Mouse (Mus musculus) embryonic facial prominence, embryonic 11.5 days (tissue): ENCODE results near the gene Pxmp4. TPM values are rescaled to one million over a fixed set of nuclear protein-coding genes. Genes with fewer than 3 reads are reported as not detected.

Experiments
- ATAC-seq: fragments of 200-750 bp; cut with Nextera tagmentation; replicated peaks from 2 replicates; pipeline ENCODE4 v1.8.0; 2017; ENCODE audit warnings: low read depth; ENCODE audit not compliant: insufficient number of reproducible peaks, low FRiP score, low TSS enrichment
- DNase-seq: peaks from one replicate; pipeline ENCODE4 v3.0.0-alpha.2; 2015; ENCODE audit warnings: low spot score
- H3K27ac ChIP-seq: fragments of 300-500 bp; sonication (generic); replicated peaks from 2 replicates; pipeline ENCODE4 v1.5.1; 2014; ENCODE audit warnings: mild to moderate bottlenecking, low read depth, low read length, control low read depth
- H3K27me3 ChIP-seq: fragments of 300-500 bp; sonication (generic); 2 replicates; pipeline ENCODE4 v1.6.1; 2014; ENCODE audit warnings: mild to moderate bottlenecking, low read length, moderate library complexity, mixed read lengths; ENCODE audit not compliant: control insufficient read depth, insufficient read depth
- H3K36me3 ChIP-seq: fragments of 300-500 bp; sonication (generic); replicated peaks from 2 replicates; pipeline ENCODE4 v1.6.1; 2014; ENCODE audit warnings: low read depth, mild to moderate bottlenecking, low read length, moderate library complexity, mixed read lengths; ENCODE audit not compliant: control insufficient read depth, insufficient read depth
- H3K4me1 ChIP-seq: fragments of 300-500 bp; sonication (generic); 2 replicates; pipeline ENCODE4 v1.6.1; 2014; ENCODE audit warnings: low read length, mixed read lengths; ENCODE audit not compliant: control insufficient read depth, insufficient read depth
- H3K4me2 ChIP-seq: fragments of 300-500 bp; sonication (generic); 2 replicates; pipeline ENCODE4 v1.6.1; 2014; ENCODE audit warnings: low read depth, mild to moderate bottlenecking, control low read depth, low read length, moderate library complexity
- H3K4me3 ChIP-seq: fragments of 300-500 bp; sonication (generic); 2 replicates; pipeline ENCODE4 v1.5.1; 2014; ENCODE audit warnings: low read depth, low read length, control low read depth
- H3K9ac ChIP-seq: fragments of 300-500 bp; sonication (generic); replicated peaks from 2 replicates; pipeline ENCODE4 v1.6.1; 2014; ENCODE audit warnings: mild to moderate bottlenecking, control low read depth, low read length
- H3K9me3 ChIP-seq: fragments of 300-500 bp; sonication (generic); replicated peaks from 2 replicates; pipeline ENCODE4 v1.6.1; 2016; ENCODE audit warnings: mild to moderate bottlenecking, low read length, inconsistent platforms, mixed read lengths; ENCODE audit not compliant: control insufficient read depth
- WGBS: fragments of 180-500 bp; shearing (Covaris S2); extraction: QIAGEN DNeasy Blood & Tissue Kit; methylation state at CpG from one replicate; pipeline ENCODE4 v1.1.7; 2014; 5-methylcytosine and 5-hydroxymethylcytosine counted together
- polyA plus RNA-seq: library from polyadenylated mRNA; unstranded; fragments of >200 nt; fragmentation: Nextera tagmentation; extraction: Ambion mirVana; gene quantifications from 2 replicates; pipeline ENCODE4 v1.2.1, GENCODE M21; 2014

Pxmp4 gene
- polyA plus RNA-seq, 1 experiment from 2014 or later: 13.6 TPM

DNA sequence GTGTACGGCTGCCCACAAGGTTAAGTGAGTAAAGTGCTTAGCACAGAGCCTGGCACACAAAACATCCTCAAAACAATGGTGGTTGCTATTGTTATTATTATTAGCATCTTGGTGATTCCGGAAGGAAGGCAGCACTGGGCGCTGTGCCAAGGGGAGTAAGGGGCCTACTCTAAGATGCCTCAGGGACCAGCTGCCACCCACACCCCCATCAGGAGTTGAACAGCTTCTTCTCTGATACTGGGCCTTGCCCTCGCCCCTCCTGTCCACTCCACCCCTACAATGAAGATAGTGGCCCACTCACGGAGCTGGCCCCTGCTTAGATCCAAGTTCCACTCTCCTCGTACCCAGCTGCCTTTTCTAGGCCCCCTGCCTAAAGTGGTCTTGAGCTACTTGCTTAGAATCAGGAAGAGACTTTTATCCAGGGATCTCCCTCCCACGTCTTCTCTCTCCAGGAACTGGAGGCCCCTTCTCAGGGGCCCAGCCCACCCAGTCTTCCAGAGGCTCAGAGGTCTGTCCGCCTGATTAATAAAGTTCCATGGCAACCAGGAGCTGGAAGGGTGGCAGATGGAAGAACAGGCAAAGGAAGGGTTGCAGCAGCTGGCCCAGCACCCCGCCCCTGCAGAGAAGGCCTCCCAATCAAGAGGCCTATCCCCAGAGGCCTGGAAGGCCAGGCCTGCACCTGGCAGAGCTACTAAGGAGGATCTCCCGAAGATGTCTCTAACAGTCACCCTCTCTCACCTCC, 35.0 kb downstream of the Pxmp4 start:
- peak; percentile 35 for DNase-seq
- 0 out of 2 replicates have a peak, but pooled peaks cover 4% of the 10 kb centered on the region for H3K36me3 ChIP-seq
- peaks cover 11% of the 10 kb centered on the region for H3K4me1 ChIP-seq
- ATAC-seq: 0 out of 2 replicates have a peak, but pooled peaks have one; percentile 11
- peak overlapping the region; percentile 86 for H3K4me3 ChIP-seq
- no peaks in the 10 kb centered on the region for H3K9me3 ChIP-seq
- peak overlapping the region; percentile 83 for H3K4me2 ChIP-seq
- 28% methylated on average over 10 of the region's 10 CpGs for WGBS
- H3K27ac ChIP-seq: peak overlapping the region; percentile 87
- no peaks in the 10 kb centered on the region for H3K27me3 ChIP-seq
- peak overlapping the region; percentile 89 for H3K9ac ChIP-seq

DNA sequence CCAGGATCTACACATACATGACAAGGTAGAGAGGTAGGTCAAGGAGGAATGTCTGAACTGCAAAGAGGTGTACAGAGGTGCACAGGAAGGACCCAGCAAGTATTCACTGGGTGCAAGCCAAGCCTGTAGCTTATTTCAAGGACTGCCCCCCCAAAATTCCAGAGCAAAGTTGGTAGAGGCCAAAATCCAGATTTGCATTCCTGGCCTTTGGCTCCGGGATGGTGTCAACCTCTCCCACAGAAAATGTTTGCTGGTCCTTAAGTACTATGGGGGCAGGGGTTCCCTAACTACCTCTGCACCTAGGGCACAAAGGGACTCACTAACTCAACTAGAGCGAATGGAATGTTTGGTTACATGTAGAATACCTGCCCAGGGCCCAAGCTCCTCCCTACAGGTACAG, 35.7 kb downstream of the Pxmp4 start:
- no peaks in the 10 kb centered on the region for H3K9me3 ChIP-seq
- H3K27me3 ChIP-seq: no peaks in the 10 kb centered on the region
- H3K9ac ChIP-seq: peak overlapping the region; percentile 89
- H3K4me1 ChIP-seq: peaks cover 11% of the 10 kb centered on the region
- H3K4me3 ChIP-seq: peak overlapping the region; percentile 86
- H3K4me2 ChIP-seq: peak overlapping the region; percentile 83
- H3K36me3 ChIP-seq: peaks cover 5% of the 10 kb centered on the region; the same call in 1 of the 2 replicates
- DNase-seq: no peak
- ATAC-seq: no peak
- H3K27ac ChIP-seq: peak overlapping the region; percentile 87; the same call in 1 of the 2 replicates
- 78% methylated on average over 2 of the region's 2 CpGs for WGBS

DNA sequence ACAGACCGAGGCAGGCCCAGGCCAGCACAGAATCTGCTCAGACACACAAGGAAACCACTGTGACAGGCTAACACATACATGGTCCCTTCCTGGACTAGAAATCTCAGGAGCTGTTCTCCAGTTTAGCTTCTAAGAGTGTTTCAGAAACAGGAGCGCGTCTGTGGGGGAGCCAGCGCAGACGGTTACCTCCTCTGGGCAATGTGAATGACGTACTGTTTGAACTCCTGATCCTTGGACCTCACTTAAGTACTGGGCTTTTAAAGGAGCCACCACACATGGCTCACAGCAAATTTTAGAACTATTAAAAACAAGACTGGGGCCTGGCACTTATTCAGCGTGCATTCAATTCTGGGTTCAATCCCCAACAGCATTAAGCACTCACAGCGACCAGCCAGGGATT, 36.9 kb downstream of the Pxmp4 start:
- Histone ChIP-seq H3K27ac (no peak overlapping the region), H3K4me3 (no peak overlapping the region), H3K9ac (no peak overlapping the region), H3K9me3 (no peaks in the 10 kb centered on the region), H3K4me1 (peaks cover 11% of the 10 kb centered on the region), H3K4me2 (no peak overlapping the region), H3K36me3 (peaks cover 7% of the 10 kb centered on the region; the same call in 1 of the 2 replicates), H3K27me3 (no peaks in the 10 kb centered on the region)
- WGBS: 47% methylated on average over 8 of the region's 8 CpGs
- no peak for ATAC-seq
- DNase-seq: no peak

DNA sequence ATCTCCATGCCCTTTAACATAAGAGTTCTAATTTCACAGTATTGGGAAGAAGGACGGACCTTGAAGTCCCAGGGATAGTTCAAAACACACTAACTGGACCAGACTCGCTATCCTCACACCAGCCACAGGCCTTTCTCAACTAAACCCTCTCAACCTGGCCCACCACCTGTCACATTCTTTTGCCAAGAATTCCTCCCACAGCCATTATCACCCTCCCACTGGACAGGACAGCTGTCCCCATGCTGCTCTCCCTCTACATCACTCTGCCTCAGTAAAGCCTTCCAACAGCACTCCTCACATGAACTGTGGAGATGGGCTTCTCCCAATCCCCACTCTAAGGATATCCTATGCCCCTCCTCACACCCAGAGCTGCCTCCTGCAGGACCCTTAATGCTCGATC, 37.9 kb downstream of the Pxmp4 start:
- ATAC-seq (no peak), DNase-seq (no peak)
- Histone ChIP-seq H3K4me2 (no peak overlapping the region), H3K4me3 (no peak overlapping the region), H3K27me3 (no peaks in the 10 kb centered on the region), H3K4me1 (peaks cover 11% of the 10 kb centered on the region), H3K27ac (no peak overlapping the region), H3K9me3 (no peaks in the 10 kb centered on the region), H3K36me3 (peaks cover 7% of the 10 kb centered on the region; the same call in 1 of the 2 replicates), H3K9ac (no peak overlapping the region)
- 78% methylated on average over 3 of the region's 3 CpGs for WGBS

DNA sequence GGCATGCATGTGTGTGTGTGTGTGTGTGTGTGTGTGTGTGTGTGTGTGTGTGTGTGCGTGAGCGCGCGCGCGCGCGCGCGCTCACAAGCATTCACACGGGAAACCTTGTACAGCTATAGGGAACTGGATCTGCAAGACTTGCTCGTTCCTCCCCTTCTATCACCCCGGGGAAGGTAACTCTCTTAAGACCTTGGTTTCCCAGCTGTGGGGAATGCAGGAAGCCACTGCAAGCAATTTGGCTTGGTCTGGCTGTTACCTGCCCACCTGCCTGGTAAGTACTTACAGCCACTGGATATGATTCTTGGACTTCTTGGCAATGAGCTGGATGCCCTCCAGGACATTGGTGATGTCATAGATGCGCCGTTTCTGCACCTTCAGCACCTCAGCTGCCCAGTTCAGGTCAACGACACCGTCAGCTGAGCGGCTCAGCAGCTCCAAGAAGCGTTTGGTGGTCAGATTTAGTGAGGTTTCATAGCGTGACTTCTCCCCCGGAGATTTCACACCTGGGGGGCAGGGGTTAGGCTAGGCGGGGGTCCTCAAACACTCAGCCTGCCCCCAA, 39.8 kb downstream of the Pxmp4 start:
- Histone ChIP-seq H3K27me3 (no peaks in the 10 kb centered on the region), H3K4me2 (no peak overlapping the region), H3K36me3 (peaks cover 7% of the 10 kb centered on the region; the same call in 1 of the 2 replicates), H3K27ac (no peak overlapping the region), H3K9me3 (no peaks in the 10 kb centered on the region), H3K4me1 (peaks cover 7% of the 10 kb centered on the region), H3K4me3 (no peak overlapping the region), H3K9ac (no peak overlapping the region)
- ATAC-seq: no peak
- 92% methylated on average over 22 of the region's 22 CpGs for whole genome bisulfite sequencing
- DNase-seq: no peak

DNA sequence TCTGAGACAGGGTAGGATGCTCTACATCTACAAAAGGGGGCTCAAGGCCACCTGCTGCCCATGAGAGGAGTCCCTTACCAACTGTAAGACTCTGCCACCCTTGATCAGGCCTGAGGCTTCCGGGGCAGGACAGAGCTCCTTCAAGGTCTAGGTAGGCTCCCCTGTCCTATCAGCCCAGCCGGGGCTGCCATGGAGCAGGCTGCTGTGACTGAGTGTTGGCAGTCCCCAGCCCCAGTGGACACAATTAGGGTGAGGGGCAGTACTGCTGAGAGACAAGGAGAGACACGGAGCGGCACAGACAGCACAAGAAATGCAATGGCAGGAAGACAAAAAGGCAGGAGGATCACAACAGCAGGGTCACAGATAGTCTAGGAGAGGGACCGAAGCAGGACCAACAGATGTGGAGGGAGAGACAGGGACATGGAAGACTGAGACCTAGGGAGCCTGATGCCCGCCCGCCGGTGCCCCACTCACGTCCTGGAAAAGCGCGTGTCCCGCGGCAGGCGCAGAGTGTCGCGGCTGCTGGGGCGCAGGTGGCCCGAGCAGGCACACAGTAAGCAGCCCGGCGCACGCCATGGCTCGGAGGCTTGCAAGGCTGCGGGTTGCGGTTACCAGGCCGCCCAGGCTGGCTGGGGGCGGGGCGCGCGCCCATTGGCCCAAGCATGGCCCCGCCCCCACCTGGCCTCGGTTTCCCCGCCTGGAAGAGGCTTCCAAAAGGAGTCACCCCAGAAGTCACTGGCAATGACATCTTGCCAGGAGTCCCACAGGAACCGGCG, 45.1 kb downstream of the Pxmp4 start, which contains the start of gene Necab3:
TSS of gene Necab3 (minus strand) at position 627 of the 776 bp plus-strand sequence.
- H3K36me3 ChIP-seq: peaks cover 3% of the 10 kb centered on the region; the same call in 1 of the 2 replicates
- H3K9me3 ChIP-seq: no peaks in the 10 kb centered on the region
- no peak within 1 kb of the TSS for H3K27ac ChIP-seq
- H3K4me2 ChIP-seq: peak within 1 kb of the TSS; percentile 57
- H3K9ac ChIP-seq: peak within 1 kb of the TSS; percentile 54
- H3K4me3 ChIP-seq: peak within 1 kb of the TSS; percentile 26
- DNase-seq (peak; percentile 63), ATAC-seq (peak; percentile 51; the same call in 1 of the 2 replicates)
- no peaks in the 10 kb centered on the region for H3K4me1 ChIP-seq
- WGBS: 4% methylated on average over 32 of the region's 34 CpGs
- no peaks in the 10 kb centered on the region for H3K27me3 ChIP-seq

DNA sequence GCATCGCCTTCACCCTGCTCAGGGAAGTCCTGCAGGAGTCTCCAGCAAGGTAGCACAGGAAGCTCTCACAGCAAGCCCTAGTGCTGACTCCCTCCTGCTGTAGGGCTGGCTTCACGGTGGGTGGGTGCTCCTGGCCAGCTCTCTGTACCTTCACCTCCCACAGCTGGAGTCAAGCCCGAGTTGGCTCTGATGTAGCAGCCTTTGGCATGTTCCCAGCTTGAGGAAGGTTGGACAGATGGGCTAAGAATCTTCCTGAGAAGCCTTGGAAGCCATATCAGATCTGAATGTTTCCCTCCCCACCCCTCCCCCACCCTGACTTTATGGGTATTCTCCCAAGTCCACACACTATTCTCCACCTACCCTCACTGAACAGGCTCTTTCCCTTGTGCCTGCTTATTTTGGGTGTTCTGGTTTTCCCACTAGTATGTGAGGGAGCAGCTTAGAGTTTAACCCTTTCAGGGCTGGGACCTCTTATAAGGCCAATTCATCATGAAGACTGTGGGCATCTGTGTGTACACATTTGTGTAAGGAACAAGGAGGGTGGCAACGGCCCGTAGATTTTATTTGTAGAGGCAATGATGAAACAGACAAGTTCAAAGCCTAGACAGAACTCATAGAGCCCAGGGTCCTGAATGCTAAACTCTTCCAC, 46.2 kb downstream of the Pxmp4 start:
- ATAC-seq: no peak
- H3K4me2 ChIP-seq: no peak overlapping the region
- peaks cover 3% of the 10 kb centered on the region; the same call in 1 of the 2 replicates for H3K27me3 ChIP-seq
- no peaks in the 10 kb centered on the region for H3K9me3 ChIP-seq
- no peak overlapping the region for H3K9ac ChIP-seq
- no peaks in the 10 kb centered on the region; the same call in 1 of the 2 replicates for H3K36me3 ChIP-seq
- peaks cover 3% of the 10 kb centered on the region; the same call in 1 of the 2 replicates for H3K4me1 ChIP-seq
- no peak for DNase-seq
- no peak overlapping the region for H3K4me3 ChIP-seq
- H3K27ac ChIP-seq: no peak overlapping the region
- 51% methylated on average over 5 of the region's 5 CpGs for WGBS
